In genomic region chr19:25297269-25297668, GRCm38 (mm10) we compare ENCODE assay signal across 23 mouse cellular contexts.
A peak's percentile ranks its signal among the peaks of the same experiment; 100 is the strongest.
DNase-seq lines count a peak whose midpoint lies in the region; ATAC-seq and TF ChIP-seq lines count a peak whose summit lies in the region.
"Had no signal": no experiment of that assay in that cellular context is flagged by ENCODE, and none has a peak within 500 bp of the region (broad histone marks: within the 10 kb centered on the region; RNA-seq: fewer than 3 reads in every experiment).

No protein-coding gene starts in this region.

- H3K9ac ChIP-seq in embryonic facial prominence, embryonic 14.5 days (ENCODE audit: low read depth, low read length): no peak overlapping the region
- no peak overlapping the region for H3K9ac ChIP-seq in lung, embryonic 14.5 days
- H3K9ac ChIP-seq: embryonic facial prominence, embryonic 12.5 days; hindbrain, embryonic 13.5 days; limb, embryonic 15.5 days; liver, embryonic 14.5 days had no signal

- no peaks in the 10 kb centered on the region for H3K9me3 ChIP-seq in embryonic facial prominence, embryonic 14.5 days (ENCODE audit: control insufficient read depth, low read length)
- no peaks in the 10 kb centered on the region for H3K9me3 ChIP-seq in embryonic facial prominence, embryonic 10.5 days
- no peaks in the 10 kb centered on the region for H3K9me3 ChIP-seq in lung, embryonic 14.5 days (ENCODE audit: low read depth, low read length)
- H3K9me3 ChIP-seq: embryonic facial prominence, embryonic 12.5 days; hindbrain, embryonic 13.5 days; limb, embryonic 15.5 days had no signal

- H3K27ac ChIP-seq in embryonic facial prominence, embryonic 14.5 days (replicated peaks; ENCODE audit: low read depth, low read length): no peak overlapping the region
- no peak overlapping the region for H3K27ac ChIP-seq in embryonic facial prominence, embryonic 10.5 days (replicated peaks)
- no peak overlapping the region for H3K27ac ChIP-seq in lung, embryonic 14.5 days (ENCODE audit: low read depth)
- no peak overlapping the region for H3K27ac ChIP-seq in gastrocnemius, adult 2 months
- H3K27ac ChIP-seq: embryonic facial prominence, embryonic 12.5 days; hindbrain, embryonic 13.5 days; left cerebral cortex, adult 2 months; limb, embryonic 15.5 days; liver, embryonic 14.5 days had no signal

- no peak for TF ChIP-seq CTCF in lung, embryonic 14.5 days (IDR thresholded peaks at IDR 0.05; ENCODE audit: low read depth)
- TF ChIP-seq CTCF in gastrocnemius, adult 2 months (IDR thresholded peaks at IDR 0.05): no peak

- DNase-seq in embryonic facial prominence, embryonic 14.5 days (ENCODE audit: low spot score): peak; percentile 54
- no peak for DNase-seq in embryonic facial prominence, embryonic 10.5 days (ENCODE audit: low spot score)
- peak; percentile 69 for DNase-seq in lung, embryonic 14.5 days
- no peak for DNase-seq in lung, postnatal 10 days
- peak; percentile 36 for DNase-seq in gonadal fat pad, adult 2 months (ENCODE audit: low read depth)
- DNase-seq in kidney, postnatal 25 days: peak; percentile 56 to 63
- DNase-seq in gastrocnemius, adult 2 months: no peak
- DNase-seq: adrenal gland, postnatal 10 days; cerebellum, adult 18-20 months; cerebellum, postnatal 14 days; gastrocnemius, postnatal 25 days; heart, postnatal 36 days; midbrain, embryonic 14.5 days; right cerebral cortex, adult 18-20 months; right cerebral cortex, postnatal 4 days; thymus, postnatal 36 days had no signal

- ATAC-seq in embryonic facial prominence, embryonic 14.5 days (ENCODE audit: low read depth): no peak
- peak; percentile 41; the same call in 1 of the 2 replicates for ATAC-seq in lung, embryonic 14.5 days (ENCODE audit: insufficient read depth)
- ATAC-seq: forebrain, embryonic 14.5 days had no signal

- H3K36me3 ChIP-seq in embryonic facial prominence, embryonic 14.5 days (ENCODE audit: control insufficient read depth, insufficient read depth, low read length): no peaks in the 10 kb centered on the region
- H3K36me3 ChIP-seq in embryonic facial prominence, embryonic 10.5 days (replicated peaks): no peaks in the 10 kb centered on the region
- no peaks in the 10 kb centered on the region for H3K36me3 ChIP-seq in lung, embryonic 14.5 days (ENCODE audit: insufficient read depth)
- H3K36me3 ChIP-seq: embryonic facial prominence, embryonic 12.5 days; hindbrain, embryonic 13.5 days; limb, embryonic 15.5 days had no signal

- no peak overlapping the region for H3K4me3 ChIP-seq in embryonic facial prominence, embryonic 14.5 days (ENCODE audit: low read depth, low read length)
- H3K4me3 ChIP-seq in embryonic facial prominence, embryonic 10.5 days: no peak overlapping the region
- H3K4me3 ChIP-seq in lung, embryonic 14.5 days (ENCODE audit: low read depth, low read length): no peak overlapping the region
- no peak overlapping the region for H3K4me3 ChIP-seq in gastrocnemius, adult 2 months
- H3K4me3 ChIP-seq: embryonic facial prominence, embryonic 12.5 days; erythroblast, embryonic 14.5 days; hindbrain, embryonic 13.5 days; left cerebral cortex, adult 2 months; limb, embryonic 15.5 days had no signal

- WGBS in embryonic facial prominence, embryonic 14.5 days: 58% methylated on average over 5 of the region's 5 CpGs
- 60% methylated on average over 5 of the region's 5 CpGs for WGBS in embryonic facial prominence, embryonic 10.5 days
- WGBS in lung, embryonic 14.5 days: 58% methylated on average over 5 of the region's 5 CpGs

- no peaks in the 10 kb centered on the region for H3K27me3 ChIP-seq in embryonic facial prominence, embryonic 14.5 days (replicated peaks; ENCODE audit: control insufficient read depth, insufficient read depth, low read length)
- H3K27me3 ChIP-seq in embryonic facial prominence, embryonic 10.5 days (replicated peaks; ENCODE audit: low read depth, poor library complexity, severe bottlenecking): no peaks in the 10 kb centered on the region
- no peaks in the 10 kb centered on the region for H3K27me3 ChIP-seq in lung, embryonic 14.5 days (ENCODE audit: insufficient read depth, low read length)
- H3K27me3 ChIP-seq: embryonic facial prominence, embryonic 12.5 days; hindbrain, embryonic 13.5 days; limb, embryonic 15.5 days had no signal

- no peak overlapping the region for H3K4me2 ChIP-seq in embryonic facial prominence, embryonic 14.5 days (ENCODE audit: low read depth, low read length)
- H3K4me2 ChIP-seq in lung, embryonic 14.5 days: no peak overlapping the region
- H3K4me2 ChIP-seq: embryonic facial prominence, embryonic 12.5 days; hindbrain, embryonic 13.5 days; limb, embryonic 15.5 days had no signal

- intact Hi-C loops in gastrocnemius, adult 2 months (cut with DNase I): no loop called here

- H3K4me1 ChIP-seq in embryonic facial prominence, embryonic 14.5 days (ENCODE audit: control insufficient read depth, insufficient read depth, low read length): no peaks in the 10 kb centered on the region; the same call in 1 of the 2 replicates
- H3K4me1 ChIP-seq in embryonic facial prominence, embryonic 10.5 days: peaks cover 10% of the 10 kb centered on the region; the same call in 1 of the 2 replicates
- H3K4me1 ChIP-seq in lung, embryonic 14.5 days (ENCODE audit: insufficient read depth): no peaks in the 10 kb centered on the region; the same call in 1 of the 2 replicates
- H3K4me1 ChIP-seq: embryonic facial prominence, embryonic 12.5 days; hindbrain, embryonic 13.5 days; limb, embryonic 15.5 days had no signal

Comparison
In these comparisons a context has a peak if more than half of its experiments do, and no peak if none do; other contexts are left out.
1. DNase-seq: peak in embryonic facial prominence, embryonic 14.5 days (single experiment), lung, embryonic 14.5 days (single experiment), gonadal fat pad, adult 2 months (single experiment) and kidney, postnatal 25 days (2 of 2); none in embryonic facial prominence, embryonic 10.5 days (single experiment), lung, postnatal 10 days (single experiment) and gastrocnemius, adult 2 months (single experiment).